Mouse (Mus musculus) hindbrain, embryonic 13.5 days (tissue): ENCODE measurements at regions not wholly inside any gene's neighbourhood (a gene's known extent, or its start where the extent isn't known, plus 50 kb on each side); places are given as distances from the start of the nearest gene placed in this dataset.

Source experiments
- ATAC-seq: fragments of 200-750 bp; cut with Nextera tagmentation; 2 replicates; pipeline ENCODE4 v1.8.0; 2017; ENCODE audit warnings: moderate TSS enrichment; ENCODE audit not compliant: low FRiP score
- H3K27ac ChIP-seq: fragments of 300-500 bp; sonication (generic); 2 replicates; pipeline ENCODE4 v1.5.1; 2015; ENCODE audit warnings: inconsistent platforms, mild to moderate bottlenecking, moderate library complexity
- H3K27me3 ChIP-seq: fragments of 300-500 bp; sonication (generic); 2 replicates; pipeline ENCODE4 v1.6.1; 2015; ENCODE audit warnings: mild to moderate bottlenecking, inconsistent platforms
- H3K36me3 ChIP-seq: fragments of 300-500 bp; sonication (generic); 2 replicates; pipeline ENCODE4 v1.6.1; 2015; ENCODE audit warnings: mild to moderate bottlenecking, inconsistent platforms
- H3K4me1 ChIP-seq: fragments of 300-500 bp; sonication (generic); replicated peaks from 2 replicates; pipeline ENCODE4 v1.6.1; 2015; ENCODE audit warnings: inconsistent platforms
- H3K4me2 ChIP-seq: fragments of 300-500 bp; sonication (generic); 2 replicates; pipeline ENCODE4 v1.6.1; 2015; ENCODE audit warnings: inconsistent platforms, mild to moderate bottlenecking, moderate library complexity
- H3K4me3 ChIP-seq: fragments of 300-500 bp; sonication (generic); 2 replicates; pipeline ENCODE4 v1.5.1; 2015; ENCODE audit warnings: mild to moderate bottlenecking, inconsistent platforms
- H3K9ac ChIP-seq: fragments of 300-500 bp; sonication (generic); 2 replicates; pipeline ENCODE4 v1.6.1; 2015; ENCODE audit warnings: mild to moderate bottlenecking, inconsistent platforms
- H3K9me3 ChIP-seq: fragments of 300-500 bp; sonication (generic); 2 replicates; pipeline ENCODE4 v1.6.1; 2016; ENCODE audit warnings: inconsistent platforms
- WGBS: fragments of 180-500 bp; shearing (Covaris S2); methylation state at CpG from one replicate; pipeline ENCODE4 v1.1.7; 2015; 5-methylcytosine and 5-hydroxymethylcytosine counted together

DNA sequence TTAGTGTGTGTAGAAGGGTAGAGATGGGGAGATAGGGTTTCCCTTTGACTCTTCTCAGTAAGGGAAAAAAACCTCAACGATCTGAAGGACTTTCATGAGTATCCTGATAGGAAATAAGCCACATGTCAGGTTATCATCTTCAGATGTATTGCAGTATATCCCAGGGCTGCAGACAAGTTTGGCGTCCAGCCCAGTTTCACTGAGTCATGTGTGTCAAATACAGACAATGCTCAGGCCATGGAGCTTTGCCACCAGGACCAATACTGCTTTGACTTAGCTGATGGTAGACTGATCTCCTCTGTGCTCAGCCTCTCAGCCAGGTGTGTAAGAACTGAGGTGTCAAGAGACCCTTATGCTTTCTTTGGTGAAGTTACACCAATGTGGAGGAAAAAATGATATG lies 62.9 kb downstream of the Cst10 start:
- no peak overlapping the region for H3K27ac ChIP-seq
- no peaks in the 10 kb centered on the region for H3K4me1 ChIP-seq
- no peaks in the 10 kb centered on the region for H3K36me3 ChIP-seq
- H3K4me3 ChIP-seq, result no peak overlapping the region
- no peaks in the 10 kb centered on the region for H3K9me3 ChIP-seq
- H3K27me3 ChIP-seq, result no peaks in the 10 kb centered on the region
- ATAC-seq, result no peak
- WGBS, result 90% methylated on average over 2 of the region's 2 CpGs
- no peak overlapping the region for H3K9ac ChIP-seq
- H3K4me2 ChIP-seq, result no peak overlapping the region

GRCm38 (mm10) chr2:149472411-149472810 lies 67.6 kb downstream of the Cst10 start:
- WGBS, result 77% methylated on average over 2 of the region's 2 CpGs
- Histone ChIP-seq H3K4me1 (no peaks in the 10 kb centered on the region), H3K9me3 (no peaks in the 10 kb centered on the region), H3K4me3 (no peak overlapping the region), H3K9ac (no peak overlapping the region), H3K27me3 (no peaks in the 10 kb centered on the region), H3K4me2 (no peak overlapping the region), H3K36me3 (no peaks in the 10 kb centered on the region), H3K27ac (no peak overlapping the region)
- ATAC-seq, result no peak

GRCm38 (mm10) chr2:149493280-149493988 lies 88.6 kb downstream of the Cst10 start:
- no peak overlapping the region for H3K9ac ChIP-seq
- H3K4me1 ChIP-seq, result no peaks in the 10 kb centered on the region
- ATAC-seq, result no peak; the same call in 1 of the 2 replicates
- H3K27me3 ChIP-seq, result no peaks in the 10 kb centered on the region
- H3K27ac ChIP-seq, result no peak overlapping the region
- no peak overlapping the region for H3K4me3 ChIP-seq
- no peak overlapping the region for H3K4me2 ChIP-seq
- 63% methylated on average over 2 of the region's 2 CpGs for WGBS
- H3K9me3 ChIP-seq, result no peaks in the 10 kb centered on the region
- no peaks in the 10 kb centered on the region for H3K36me3 ChIP-seq

- WGBS, result 88% methylated on average over 1 of the region's 1 CpGs
- H3K9me3 ChIP-seq, result no peaks in the 10 kb centered on the region
- no peaks in the 10 kb centered on the region for H3K27me3 ChIP-seq
- ATAC-seq, result no peak; the same call in 1 of the 2 replicates
- H3K4me2 ChIP-seq, result no peak overlapping the region
- H3K27ac ChIP-seq, result no peak overlapping the region
- H3K4me3 ChIP-seq, result no peak overlapping the region
- no peak overlapping the region for H3K9ac ChIP-seq
- no peaks in the 10 kb centered on the region for H3K36me3 ChIP-seq
- no peaks in the 10 kb centered on the region for H3K4me1 ChIP-seq
Observed at GRCm38 (mm10) chr2:149512870-149513269, 108.0 kb downstream of the Cst10 start.

DNA sequence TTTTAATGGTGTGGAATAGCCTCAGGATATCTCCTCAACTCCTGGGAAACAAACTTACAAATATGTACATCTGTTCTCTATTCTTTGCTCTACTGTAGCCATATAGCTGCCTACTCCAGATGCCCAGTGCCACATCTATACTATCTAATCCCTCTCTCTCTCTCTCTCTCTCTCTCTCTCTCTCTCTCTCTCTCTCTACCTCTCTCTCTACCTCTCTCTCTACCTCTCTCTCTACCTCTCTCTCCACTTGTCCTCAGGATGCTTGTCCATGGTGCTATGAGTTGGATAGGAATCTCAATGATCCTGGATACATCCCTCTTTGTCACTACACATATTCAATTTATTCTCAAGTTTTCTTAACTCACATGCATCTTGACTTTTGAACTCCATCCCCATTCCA lies 119.6 kb downstream of the Cst10 start:
- Histone ChIP-seq H3K4me1 (no peaks in the 10 kb centered on the region), H3K27me3 (no peaks in the 10 kb centered on the region), H3K4me2 (no peak overlapping the region), H3K4me3 (no peak overlapping the region), H3K9ac (no peak overlapping the region), H3K36me3 (no peaks in the 10 kb centered on the region), H3K27ac (no peak overlapping the region), H3K9me3 (no peaks in the 10 kb centered on the region)
- ATAC-seq, result no peak

DNA sequence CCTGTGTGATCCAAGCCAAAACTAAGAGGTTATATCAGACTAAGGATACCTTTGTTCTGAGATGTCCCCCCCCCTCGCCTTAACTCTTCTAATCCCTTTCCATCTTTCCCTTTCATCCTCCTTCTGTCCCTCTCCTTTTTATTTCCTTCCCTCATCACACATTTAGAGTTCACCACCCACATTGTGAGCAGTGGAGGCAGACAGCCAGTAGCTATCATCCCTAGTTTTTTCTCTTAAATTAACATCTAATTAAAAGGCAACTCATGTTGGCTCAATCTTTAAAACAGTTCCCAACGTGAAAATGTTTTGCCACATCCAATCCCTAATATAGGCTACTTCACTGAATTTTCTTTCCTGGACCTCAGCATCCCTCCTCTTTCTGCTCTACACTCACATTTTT lies 138.0 kb downstream of the Cst10 start:
- no peak for ATAC-seq
- WGBS, result 78% methylated on average over 2 of the region's 2 CpGs
- H3K36me3 ChIP-seq, result no peaks in the 10 kb centered on the region

DNA sequence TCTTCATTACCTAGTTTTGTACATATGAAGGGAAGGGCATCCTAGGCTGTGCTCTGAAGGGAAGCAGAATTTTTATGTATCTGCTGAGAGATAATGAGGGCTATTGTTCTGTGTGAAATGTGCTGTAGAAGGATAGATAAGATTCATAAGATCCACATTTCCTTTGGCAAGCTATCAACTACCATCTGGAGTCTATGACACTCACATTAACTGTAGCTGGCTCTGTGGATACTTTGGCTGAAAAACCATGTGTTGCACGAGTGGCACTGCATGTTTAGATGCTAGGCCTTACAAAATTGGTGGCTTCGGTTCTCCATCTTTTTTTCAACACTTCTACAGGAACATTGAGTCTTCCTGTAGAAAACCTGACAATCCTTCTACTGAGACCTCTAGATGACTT lies 140.9 kb downstream of the Cst10 start:
- no peaks in the 10 kb centered on the region for H3K27me3 ChIP-seq
- no peaks in the 10 kb centered on the region for H3K4me1 ChIP-seq
- H3K4me2 ChIP-seq, result no peak overlapping the region
- H3K27ac ChIP-seq, result no peak overlapping the region
- H3K4me3 ChIP-seq, result no peak overlapping the region
- no peaks in the 10 kb centered on the region for H3K9me3 ChIP-seq
- no peaks in the 10 kb centered on the region for H3K36me3 ChIP-seq
- WGBS, result 76% methylated on average over 2 of the region's 2 CpGs
- no peak overlapping the region for H3K9ac ChIP-seq
- no peak for ATAC-seq

More for the DNA sequence above, 138.0 kb downstream of the Cst10 start:
- H3K9ac ChIP-seq, result no peak overlapping the region
- H3K9me3 ChIP-seq, result no peaks in the 10 kb centered on the region
- no peak overlapping the region for H3K4me3 ChIP-seq
- H3K27ac ChIP-seq, result no peak overlapping the region
- H3K4me2 ChIP-seq, result no peak overlapping the region
- H3K27me3 ChIP-seq, result no peaks in the 10 kb centered on the region
- H3K4me1 ChIP-seq, result no peaks in the 10 kb centered on the region

DNA sequence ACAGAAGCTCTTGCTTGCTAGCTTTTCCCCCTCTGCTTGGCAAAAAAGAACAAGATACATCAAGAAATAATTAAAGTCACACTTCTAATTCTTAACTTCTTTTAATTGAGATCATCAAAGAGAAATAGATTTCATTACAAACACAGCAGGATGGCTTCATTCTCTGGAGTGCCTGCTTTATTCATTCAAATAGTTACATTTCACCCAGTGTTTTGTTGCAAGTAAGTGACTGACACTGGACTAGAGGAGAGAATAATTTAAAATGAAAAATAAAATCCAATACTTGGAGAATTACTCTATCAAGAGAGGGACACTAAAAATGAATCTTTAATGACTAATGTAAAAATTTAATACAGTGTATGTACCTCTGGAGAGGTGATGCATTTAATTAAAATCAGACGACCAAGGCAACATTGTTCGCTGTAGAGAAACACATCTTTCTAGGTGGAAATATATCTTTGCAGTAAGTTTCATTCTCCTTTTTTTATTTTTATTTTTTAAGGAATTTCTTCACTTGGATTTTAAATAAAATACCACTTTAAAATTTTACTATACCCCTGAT lies 141.9 kb downstream of the Cst10 start:
- Histone ChIP-seq H3K4me3 (no peak overlapping the region), H3K36me3 (no peaks in the 10 kb centered on the region), H3K4me2 (no peak overlapping the region), H3K27me3 (no peaks in the 10 kb centered on the region), H3K4me1 (no peaks in the 10 kb centered on the region), H3K27ac (no peak overlapping the region), H3K9me3 (no peaks in the 10 kb centered on the region), H3K9ac (no peak overlapping the region)
- ATAC-seq, result no peak
- WGBS, result 69% methylated on average over 2 of the region's 2 CpGs

- Histone ChIP-seq H3K4me3 (no peak overlapping the region), H3K4me2 (no peak overlapping the region), H3K9ac (no peak overlapping the region), H3K27me3 (no peaks in the 10 kb centered on the region), H3K9me3 (no peaks in the 10 kb centered on the region), H3K4me1 (no peaks in the 10 kb centered on the region), H3K27ac (no peak overlapping the region), H3K36me3 (no peaks in the 10 kb centered on the region)
- ATAC-seq, result no peak
Observed at GRCm38 (mm10) chr2:149555209-149555608, 150.4 kb downstream of the Cst10 start.

GRCm38 (mm10) chr2:149573773-149574172 lies 168.9 kb downstream of the Cst10 start:
- H3K9ac ChIP-seq, result no peak overlapping the region
- ATAC-seq, result no peak
- no peak overlapping the region for H3K4me2 ChIP-seq
- H3K27me3 ChIP-seq, result no peaks in the 10 kb centered on the region
- no peaks in the 10 kb centered on the region for H3K9me3 ChIP-seq
- peaks cover 5% of the 10 kb centered on the region; the same call in 1 of the 2 replicates for H3K4me1 ChIP-seq
- no peak overlapping the region for H3K27ac ChIP-seq
- 61% methylated on average over 1 of the region's 1 CpGs for WGBS
- H3K4me3 ChIP-seq, result no peak overlapping the region
- H3K36me3 ChIP-seq, result no peaks in the 10 kb centered on the region

- no peaks in the 10 kb centered on the region for H3K36me3 ChIP-seq
- no peaks in the 10 kb centered on the region for H3K9me3 ChIP-seq
- H3K9ac ChIP-seq, result no peak overlapping the region
- no peak overlapping the region for H3K27ac ChIP-seq
- no peaks in the 10 kb centered on the region for H3K27me3 ChIP-seq
- WGBS, result 82% methylated on average over 2 of the region's 2 CpGs
- H3K4me2 ChIP-seq, result no peak overlapping the region
- no peaks in the 10 kb centered on the region for H3K4me1 ChIP-seq
- H3K4me3 ChIP-seq, result no peak overlapping the region
- no peak for ATAC-seq
Observed at GRCm38 (mm10) chr2:149602581-149602980, 197.7 kb downstream of the Cst10 start.

DNA sequence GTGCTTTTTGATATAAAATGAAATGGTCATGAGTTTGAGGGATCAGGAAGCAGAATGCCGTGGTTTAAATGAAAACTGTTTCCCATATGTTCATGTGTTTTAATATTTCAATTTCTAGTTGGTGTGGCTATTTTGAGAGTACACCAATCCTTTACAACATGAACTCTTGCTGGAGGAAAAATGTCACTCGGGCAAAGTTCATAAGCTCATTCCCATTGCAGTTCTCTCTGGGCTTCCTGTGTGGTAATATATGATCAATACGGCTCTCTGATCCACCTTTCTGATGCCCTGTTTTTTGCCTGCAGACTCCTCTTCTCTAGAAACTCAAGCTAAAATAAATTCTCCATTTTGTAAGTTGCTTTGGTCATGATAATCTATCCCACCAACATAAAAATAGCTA lies 208.5 kb downstream of the Cst10 start:
- ATAC-seq, result no peak
- Histone ChIP-seq H3K4me3 (no peak overlapping the region), H3K27me3 (no peaks in the 10 kb centered on the region), H3K9ac (no peak overlapping the region), H3K4me2 (no peak overlapping the region), H3K9me3 (no peaks in the 10 kb centered on the region), H3K4me1 (no peaks in the 10 kb centered on the region), H3K27ac (no peak overlapping the region), H3K36me3 (no peaks in the 10 kb centered on the region)
- WGBS, result 94% methylated on average over 3 of the region's 3 CpGs
